Mouse (Mus musculus): ENCODE results near the gene Mis18a. TPM values are rescaled to one million over a fixed set of nuclear protein-coding genes. Genes with fewer than 3 reads are reported as not detected.

Mis18a gene
- polyA plus RNA-seq, 2 experiments = 48.4 to 59.0 TPM

DNA sequence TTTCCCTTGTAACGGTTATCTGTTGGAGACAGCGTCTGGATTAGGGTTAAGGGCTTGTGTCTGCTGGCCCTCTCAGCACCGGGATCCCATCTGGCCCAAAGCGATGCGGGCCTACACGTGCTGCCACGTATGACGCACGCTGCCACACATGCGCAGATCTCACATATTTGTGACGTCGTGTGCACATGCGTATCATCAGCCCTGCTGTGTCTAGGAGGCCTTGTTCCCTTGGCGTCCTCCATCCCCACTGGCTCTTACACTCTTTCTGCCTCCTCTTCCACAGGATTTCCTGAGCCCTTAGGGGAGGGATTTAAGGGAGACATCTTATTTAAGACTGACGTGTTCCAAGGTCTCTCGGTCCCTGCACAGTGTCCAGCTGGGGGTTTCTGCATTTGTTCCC is 47.2 kb downstream of the Mis18a start:
- 84% methylated on average over 16 of the region's 16 CpGs for WGBS
- no peaks in the 10 kb centered on the region for H3K36me3 ChIP-seq (ENCODE audit: control insufficient read depth, insufficient read depth, low read length)
- H3K4me3 ChIP-seq (replicated peaks; ENCODE audit: low read length) = no peak overlapping the region
- no peak overlapping the region for H3K4me2 ChIP-seq (replicated peaks; ENCODE audit: low read depth, low read length, severe bottlenecking)
- H3K9ac ChIP-seq (ENCODE audit: low read depth, low read length, severe bottlenecking) = no peak overlapping the region
- no peaks in the 10 kb centered on the region for H3K4me1 ChIP-seq (ENCODE audit: control insufficient read depth, insufficient read depth, low read length)
- no peaks in the 10 kb centered on the region for H3K27me3 ChIP-seq (ENCODE audit: control insufficient read depth, insufficient read depth, low read length)
- no peak for TF ChIP-seq POLR2A (IDR thresholded peaks at IDR 0.05; ENCODE audit: borderline replicate concordance, extremely low read depth, insufficient read depth, insufficient read length)
- H3K27ac ChIP-seq (replicated peaks; ENCODE audit: low read depth, low read length) = no peak overlapping the region
- H3K9me3 ChIP-seq (ENCODE audit: control insufficient read depth, low read length) = 0 out of 2 replicates have a peak, but pooled peaks cover 3% of the 10 kb centered on the region
- DNase-seq (ENCODE audit: low spot score) (no peak), ATAC-seq (ENCODE audit: low FRiP score, low read depth) (no peak)

DNA sequence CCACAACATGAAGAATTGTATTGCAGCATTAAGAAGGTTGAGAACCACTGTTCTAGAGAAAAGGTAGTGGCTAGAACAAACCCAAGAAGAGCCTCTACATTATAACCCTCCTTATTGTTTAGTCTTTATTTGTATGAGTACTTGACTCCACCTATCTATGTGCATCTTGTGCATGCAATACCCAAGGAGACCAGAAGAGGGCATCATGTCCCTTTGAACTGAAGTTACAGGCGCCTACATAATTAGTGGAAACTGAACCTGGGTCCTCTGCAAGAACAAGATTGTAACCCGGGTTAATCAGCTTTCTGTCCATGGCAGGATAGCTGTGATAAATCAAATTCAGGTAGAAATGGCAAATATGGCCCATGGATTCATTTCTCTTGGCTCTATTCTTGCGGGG is 48.4 kb downstream of the Mis18a start:
- H3K9me3 ChIP-seq (ENCODE audit: control insufficient read depth, low read length) = 0 out of 2 replicates have a peak, but pooled peaks cover 3% of the 10 kb centered on the region
- H3K36me3 ChIP-seq (ENCODE audit: control insufficient read depth, insufficient read depth, low read length) = no peaks in the 10 kb centered on the region
- no peak overlapping the region for H3K27ac ChIP-seq (replicated peaks; ENCODE audit: low read depth, low read length)
- no peak for TF ChIP-seq POLR2A (IDR thresholded peaks at IDR 0.05; ENCODE audit: borderline replicate concordance, extremely low read depth, insufficient read depth, insufficient read length)
- no peak for ATAC-seq (ENCODE audit: low FRiP score, low read depth)
- DNase-seq (ENCODE audit: low spot score) = no peak
- no peak overlapping the region for H3K4me2 ChIP-seq (replicated peaks; ENCODE audit: low read depth, low read length, severe bottlenecking)
- H3K27me3 ChIP-seq (ENCODE audit: control insufficient read depth, insufficient read depth, low read length) = no peaks in the 10 kb centered on the region
- H3K4me1 ChIP-seq (ENCODE audit: control insufficient read depth, insufficient read depth, low read length) = no peaks in the 10 kb centered on the region
- H3K9ac ChIP-seq (ENCODE audit: low read depth, low read length, severe bottlenecking) = no peak overlapping the region
- no peak overlapping the region for H3K4me3 ChIP-seq (replicated peaks; ENCODE audit: low read length)
- 89% methylated on average over 3 of the region's 3 CpGs for WGBS

DNA sequence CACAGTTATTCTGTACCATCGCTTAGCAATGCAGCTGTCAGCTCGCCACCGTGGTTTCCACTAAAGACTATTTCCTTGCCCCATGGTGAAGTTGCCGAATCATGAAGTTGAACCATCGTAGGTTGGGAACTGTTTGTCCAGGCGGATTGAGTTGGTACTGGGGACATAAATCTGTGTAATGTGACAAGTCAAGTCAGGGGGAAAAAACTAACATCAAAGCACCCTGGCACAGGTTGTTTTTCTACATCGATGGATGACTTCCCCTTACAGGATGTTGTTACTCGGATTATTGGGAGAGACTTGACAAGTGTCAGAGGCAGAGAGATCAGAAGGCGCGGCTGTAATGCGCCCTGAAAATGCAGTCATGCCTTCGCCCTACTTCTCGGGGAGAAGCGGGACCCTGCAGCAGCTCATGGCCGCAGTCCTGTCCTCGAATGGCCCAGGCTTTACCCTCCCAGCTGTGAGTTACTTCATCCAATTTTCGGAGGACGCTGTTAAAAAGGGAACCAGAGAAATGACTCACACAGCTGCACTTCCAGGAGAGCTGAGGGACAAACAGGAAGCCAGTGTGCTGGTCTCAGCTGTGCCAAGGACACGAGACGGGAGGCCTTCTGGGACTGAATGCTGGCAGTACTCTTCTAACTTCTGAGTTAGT is 50.2 kb downstream of the Mis18a start:
- TF ChIP-seq POLR2A (IDR thresholded peaks at IDR 0.05; ENCODE audit: borderline replicate concordance, extremely low read depth, insufficient read depth, insufficient read length) = no peak
- no peaks in the 10 kb centered on the region for H3K27me3 ChIP-seq (ENCODE audit: control insufficient read depth, insufficient read depth, low read length)
- no peak overlapping the region for H3K9ac ChIP-seq (ENCODE audit: low read depth, low read length, severe bottlenecking)
- no peak overlapping the region for H3K4me2 ChIP-seq (replicated peaks; ENCODE audit: low read depth, low read length, severe bottlenecking)
- ATAC-seq (ENCODE audit: low FRiP score, low read depth) = no peak
- no peak overlapping the region for H3K27ac ChIP-seq (replicated peaks; ENCODE audit: low read depth, low read length)
- no peak overlapping the region for H3K4me3 ChIP-seq (replicated peaks; ENCODE audit: low read length)
- no peaks in the 10 kb centered on the region for H3K4me1 ChIP-seq (ENCODE audit: control insufficient read depth, insufficient read depth, low read length)
- 44% methylated on average over 20 of the region's 20 CpGs for WGBS
- no peak for DNase-seq (ENCODE audit: low spot score)
- 0 out of 2 replicates have a peak, but pooled peaks cover 3% of the 10 kb centered on the region for H3K9me3 ChIP-seq (ENCODE audit: control insufficient read depth, low read length)
- H3K36me3 ChIP-seq (ENCODE audit: control insufficient read depth, insufficient read depth, low read length) = no peaks in the 10 kb centered on the region

GRCm38 (mm10) chr16:90674651-90675050 is 52.6 kb downstream of the Mis18a start:
- Histone ChIP-seq H3K27me3 (ENCODE audit: control insufficient read depth, insufficient read depth, low read length) (no peaks in the 10 kb centered on the region), H3K4me1 (ENCODE audit: control insufficient read depth, insufficient read depth, low read length) (no peaks in the 10 kb centered on the region), H3K27ac (replicated peaks; ENCODE audit: low read depth, low read length) (no peak overlapping the region), H3K9me3 (ENCODE audit: control insufficient read depth, low read length) (0 out of 2 replicates have a peak, but pooled peaks cover 3% of the 10 kb centered on the region), H3K9ac (ENCODE audit: low read depth, low read length, severe bottlenecking) (no peak overlapping the region), H3K4me3 (replicated peaks; ENCODE audit: low read length) (no peak overlapping the region), H3K36me3 (ENCODE audit: control insufficient read depth, insufficient read depth, low read length) (no peaks in the 10 kb centered on the region), H3K4me2 (replicated peaks; ENCODE audit: low read depth, low read length, severe bottlenecking) (no peak overlapping the region)
- TF ChIP-seq POLR2A (IDR thresholded peaks at IDR 0.05; ENCODE audit: borderline replicate concordance, extremely low read depth, insufficient read depth, insufficient read length) = no peak
- ATAC-seq (ENCODE audit: low FRiP score, low read depth) = no peak
- DNase-seq (ENCODE audit: low spot score) = no peak
- WGBS = 94% methylated on average over 6 of the region's 6 CpGs

DNA sequence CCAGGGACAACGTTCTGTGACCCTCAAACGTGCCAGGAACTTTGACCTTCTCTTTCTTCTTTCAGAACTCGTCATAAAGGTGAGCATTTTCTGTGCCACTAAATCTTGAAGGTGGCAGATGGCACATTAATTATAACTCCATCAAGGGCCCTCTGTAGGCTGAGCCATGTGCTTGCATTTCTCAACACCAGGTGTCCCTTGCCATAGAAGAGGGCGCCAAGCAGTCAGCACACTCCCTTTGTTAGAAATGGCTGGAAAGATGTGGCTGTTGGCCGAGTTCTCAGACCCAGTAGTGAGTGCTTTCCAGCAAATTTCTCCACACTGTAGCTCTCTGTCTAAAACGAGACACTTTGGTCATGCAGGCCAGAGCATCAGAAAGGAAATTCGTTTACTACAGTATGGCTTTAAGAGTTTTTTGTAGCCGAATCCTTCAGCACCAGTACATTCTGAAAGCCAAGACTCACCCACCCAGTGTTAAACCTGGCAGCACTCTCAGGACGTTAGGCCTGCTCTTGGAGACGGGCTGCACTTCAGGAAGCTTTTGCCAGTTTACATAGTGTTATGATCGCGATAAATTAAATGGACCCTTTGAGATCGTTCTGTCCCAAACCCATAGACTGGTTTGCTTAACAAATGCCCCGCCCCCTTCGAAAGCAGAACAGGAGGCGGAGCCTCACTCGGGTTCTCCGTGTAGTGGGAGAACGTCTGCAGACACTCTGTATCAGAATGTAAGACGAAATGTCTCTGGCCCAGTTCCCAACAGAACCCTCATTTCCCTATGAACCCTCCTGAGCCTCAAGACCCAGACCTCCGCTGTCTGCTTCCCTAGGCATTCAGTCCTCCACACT is 53.5 kb downstream of the Mis18a start:
- Histone ChIP-seq H3K4me3 (replicated peaks; ENCODE audit: low read length) (no peak overlapping the region), H3K27me3 (ENCODE audit: control insufficient read depth, insufficient read depth, low read length) (no peaks in the 10 kb centered on the region), H3K4me2 (replicated peaks; ENCODE audit: low read depth, low read length, severe bottlenecking) (no peak overlapping the region), H3K4me1 (ENCODE audit: control insufficient read depth, insufficient read depth, low read length) (no peaks in the 10 kb centered on the region), H3K9ac (ENCODE audit: low read depth, low read length, severe bottlenecking) (no peak overlapping the region), H3K27ac (replicated peaks; ENCODE audit: low read depth, low read length) (no peak overlapping the region), H3K36me3 (ENCODE audit: control insufficient read depth, insufficient read depth, low read length) (no peaks in the 10 kb centered on the region), H3K9me3 (ENCODE audit: control insufficient read depth, low read length) (0 out of 2 replicates have a peak, but pooled peaks cover 1% of the 10 kb centered on the region)
- no peak for DNase-seq (ENCODE audit: low spot score)
- 78% methylated on average over 21 of the region's 21 CpGs for WGBS
- no peak for ATAC-seq (ENCODE audit: low FRiP score, low read depth)
- TF ChIP-seq POLR2A (IDR thresholded peaks at IDR 0.05; ENCODE audit: borderline replicate concordance, extremely low read depth, insufficient read depth, insufficient read length) = no peak

Other genes with a start within 250 kb of the Mis18a start
- 0.13 and 0.28 TPM in 2 replicates for gene Mrap, start 10.8 kb upstream of the Mis18a start, polyA plus RNA-seq (2012; rRNA removed)
- not detected in 2 replicates for gene Mrap, start 10.8 kb upstream of the Mis18a start, polyA plus RNA-seq (2014; fragmentation: Nextera tagmentation; extraction: Ambion mirVana)
- gene Urb1, start 83.0 kb upstream of the Mis18a start, polyA plus RNA-seq (2012; rRNA removed) = 8.6 and 9.8 TPM in 2 replicates
- gene Urb1, start 83.0 kb upstream of the Mis18a start, polyA plus RNA-seq (2014; fragmentation: Nextera tagmentation; extraction: Ambion mirVana) = 10.6 and 11.4 TPM in 2 replicates
- 1.4 and 1.8 TPM in 2 replicates for gene Eva1c, start 99.3 kb upstream of the Mis18a start, polyA plus RNA-seq (2012; rRNA removed)
- gene Eva1c, start 99.3 kb upstream of the Mis18a start, polyA plus RNA-seq (2014; fragmentation: Nextera tagmentation; extraction: Ambion mirVana) = 1.5 and 2.6 TPM in 2 replicates
- 12.0 and 17.0 TPM in 2 replicates for gene Cfap298, start 207.7 kb upstream of the Mis18a start, polyA plus RNA-seq (2012; rRNA removed)
- gene Cfap298, start 207.7 kb upstream of the Mis18a start, polyA plus RNA-seq (2014; fragmentation: Nextera tagmentation; extraction: Ambion mirVana) = 30.7 and 33.1 TPM in 2 replicates